Mouse (Mus musculus) large intestine, adult 2 months (tissue): ENCODE measurements around the gene Stat6. TPM values are rescaled to one million over a fixed set of nuclear protein-coding genes. Genes with fewer than 3 reads are reported as not detected.

Source experiments
- DNase-seq: peaks from one replicate; pipeline ENCODE4 v3.0.0-alpha.2; 2012; ENCODE audit warnings: low read depth, low spot score
- WGBS: fragments of 180-500 bp; shearing (Covaris S2); methylation state at CpG from one replicate; pipeline ENCODE4 v1.1.7; 2018; 5-methylcytosine and 5-hydroxymethylcytosine counted together
- polyA plus RNA-seq: library from polyadenylated mRNA; depleted of rRNA; stranded (reverse); fragments of >200 nt; gene quantifications from 2 replicates; pipeline ENCODE4 v1.2.3, GENCODE M21; 2012; rRNA removed

The Stat6 gene
- polyA plus RNA-seq, 1 experiment, result 67.5 TPM

DNA sequence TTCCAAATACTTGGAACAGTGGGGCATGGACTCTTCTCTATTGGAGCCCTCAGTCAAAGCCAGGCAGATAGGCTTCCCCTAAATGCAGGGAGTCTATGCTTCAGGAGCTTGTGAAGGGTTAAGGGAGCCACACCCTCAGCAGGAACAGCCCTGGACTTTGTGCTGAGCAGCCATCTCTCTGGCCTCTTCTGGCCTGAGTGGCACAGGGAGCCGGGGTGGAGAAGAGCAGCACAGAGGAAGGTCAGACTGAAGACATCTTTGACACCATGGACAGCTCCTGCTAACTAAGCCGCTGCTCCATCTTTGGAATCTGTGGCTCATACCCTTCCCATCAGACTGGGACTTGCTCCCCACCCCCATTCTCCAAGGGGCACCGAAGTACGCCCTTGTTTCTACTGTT, 60.5 kb downstream of the Stat6 start:
- DNase-seq, result peak; percentile 59
- 13% methylated on average over 4 of the region's 4 CpGs for WGBS

DNA sequence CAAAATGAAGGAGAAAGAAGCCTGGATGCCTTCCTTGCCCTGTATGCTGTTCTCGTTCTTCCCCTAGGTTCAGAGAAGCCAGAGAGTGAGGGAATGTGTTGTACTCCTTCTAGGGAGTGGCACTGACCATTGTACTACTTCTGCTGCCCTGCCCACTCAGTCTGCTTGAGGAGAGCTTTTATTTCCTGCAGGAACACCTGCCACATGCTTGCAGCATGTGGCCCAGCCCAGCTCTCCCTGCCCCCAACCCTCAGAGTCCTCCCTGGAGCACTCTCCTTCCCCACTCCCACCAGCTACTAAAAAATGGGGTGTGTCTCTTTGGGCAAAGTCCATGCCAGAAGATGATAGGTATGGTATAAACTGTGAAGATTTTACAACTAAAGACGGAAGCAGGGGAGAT, 61.5 kb downstream of the Stat6 start:
- WGBS, result 21% methylated on average over 2 of the region's 2 CpGs
- DNase-seq, result peak; percentile 75

GRCm38 (mm10) chr10:127704766-127705220, 62.0 kb downstream of the Stat6 start, which contains the start of gene Myo1a:
Myo1a (plus strand) TSS chr10:127705170.
- no peak for DNase-seq
- 59% methylated on average over 2 of the region's 2 CpGs for WGBS

DNA sequence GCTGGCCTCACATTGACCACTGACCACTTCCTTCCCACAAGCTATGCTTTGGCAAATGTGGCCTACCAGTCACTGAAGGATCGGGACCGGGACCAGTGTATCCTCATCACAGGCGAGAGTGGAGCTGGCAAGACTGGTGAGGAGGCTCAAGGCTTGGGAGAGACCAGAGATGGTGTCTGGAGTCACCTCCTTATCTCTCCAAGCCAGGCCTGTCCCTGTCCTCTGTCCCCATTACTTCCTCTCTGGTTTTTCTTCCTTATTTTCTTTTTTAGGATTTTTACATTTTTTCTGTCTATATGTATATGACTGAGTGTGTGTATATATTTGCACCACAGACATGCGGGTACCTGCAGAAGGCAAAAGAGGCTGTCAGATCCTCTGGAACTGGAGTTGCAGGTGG, 63.0 kb downstream of the Stat6 start:
- WGBS, result 91% methylated on average over 4 of the region's 4 CpGs
- DNase-seq, result no peak

GRCm38 (mm10) chr10:127707721-127708120, 64.9 kb downstream of the Stat6 start:
- WGBS, result 51% methylated on average over 7 of the region's 7 CpGs
- DNase-seq, result no peak

GRCm38 (mm10) chr10:127708850-127709370, 66.1 kb downstream of the Stat6 start:
- no peak for DNase-seq
- WGBS, result 87% methylated on average over 3 of the region's 3 CpGs

DNA sequence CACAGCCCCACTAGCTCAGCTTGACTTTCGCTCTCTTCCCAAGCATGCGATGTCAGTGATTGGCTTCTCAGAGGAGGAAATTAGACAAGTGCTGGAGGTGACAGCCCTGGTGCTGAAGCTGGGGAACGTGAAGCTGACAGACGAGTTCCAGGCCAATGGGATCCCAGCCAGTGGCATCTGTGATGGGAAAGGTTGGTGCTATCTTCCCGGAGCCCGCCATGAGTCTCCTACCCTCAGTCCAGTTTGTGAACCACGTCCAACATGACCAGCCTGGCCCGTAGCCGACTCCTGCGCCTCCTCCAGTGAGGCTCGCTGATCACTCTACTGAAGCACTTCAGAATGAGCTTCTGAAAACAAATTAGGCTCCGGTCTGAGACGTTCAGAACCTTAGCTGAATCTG, 67.5 kb downstream of the Stat6 start:
- WGBS, result 87% methylated on average over 13 of the region's 13 CpGs

More for the DNA sequence above, 67.5 kb downstream of the Stat6 start:
- no peak for DNase-seq

Other genes with a start within 250 kb of the Stat6 start
- 0.66 and 1.6 TPM in 2 replicates for gene Stac3, start 141.3 kb upstream of the Stat6 start, polyA plus RNA-seq
- gene Ndufa4l2, start 128.0 kb upstream of the Stat6 start, polyA plus RNA-seq, result 6.0 and 6.1 TPM in 2 replicates
- 59.0 and 62.5 TPM in 2 replicates for gene Shmt2, start 120.5 kb upstream of the Stat6 start, polyA plus RNA-seq
- 0.22 and 0.25 TPM in 2 replicates for gene Nxph4, start 108.4 kb upstream of the Stat6 start, polyA plus RNA-seq
- gene Lrp1, start 21.8 kb upstream of the Stat6 start, polyA plus RNA-seq, result 118 and 125 TPM in 2 replicates
- gene Nemp1, start 23.9 kb downstream of the Stat6 start, polyA plus RNA-seq, result 4.1 and 4.8 TPM in 2 replicates
- 9.9 and 19.4 TPM in 2 replicates for gene Nab2, start 25.6 kb downstream of the Stat6 start, polyA plus RNA-seq
- gene Myo1a, start 62.2 kb downstream of the Stat6 start, polyA plus RNA-seq, result 479 and 710 TPM in 2 replicates
- gene Tac2, start 81.5 kb downstream of the Stat6 start, polyA plus RNA-seq, result 0.19 and 0.36 TPM in 2 replicates
- 6.1 and 9.4 TPM in 2 replicates for gene Zbtb39, start 96.6 kb downstream of the Stat6 start, polyA plus RNA-seq
- gene Gpr182, start 108.7 kb downstream of the Stat6 start, polyA plus RNA-seq, result 1.2 and 1.3 TPM in 2 replicates
- gene Rdh1, start 116.7 kb downstream of the Stat6 start, polyA plus RNA-seq, result 0.23 and 0.78 TPM in 2 replicates
- 1.1 TPM in 1 of 2 replicates, not detected in the other for gene Rdh16f1, start 116.8 kb downstream of the Stat6 start, polyA plus RNA-seq
- gene Rdh9, start 133.4 kb downstream of the Stat6 start, polyA plus RNA-seq, result 31.1 and 52.7 TPM in 2 replicates
- 4.0 and 6.6 TPM in 2 replicates for gene Rdh16, start 158.2 kb downstream of the Stat6 start, polyA plus RNA-seq
- not detected in 2 replicates for gene Rdh19, start 206.9 kb downstream of the Stat6 start, polyA plus RNA-seq
- 0.68 and 2.2 TPM in 2 replicates for gene Rdh16f2, start 223.5 kb downstream of the Stat6 start, polyA plus RNA-seq
- gene Rdh7, start 245.8 kb downstream of the Stat6 start, polyA plus RNA-seq, result 4.1 and 38.5 TPM in 2 replicates